Mouse (Mus musculus) midbrain, embryonic 16.5 days (tissue): ENCODE measurements around the gene Gm47283. TPM values are rescaled to one million over a fixed set of nuclear protein-coding genes. Genes with fewer than 3 reads are reported as not detected.
"Not testable (repeated sequence)": the region's sequence is repeated elsewhere in the genome, so short reads cannot be mapped to it uniquely, and the experiment has no call there.

Experiments used
- ATAC-seq: fragments of 200-750 bp; cut with Nextera tagmentation; 2 replicates; pipeline ENCODE4 v1.8.0; 2017; ENCODE audit warnings: moderate TSS enrichment
- H3K27ac ChIP-seq: fragments of 300-500 bp; sonication (generic); 2 replicates; pipeline ENCODE4 v1.5.1; 2014; ENCODE audit warnings: mild to moderate bottlenecking, low read length, mixed read lengths
- H3K27me3 ChIP-seq: fragments of 300-500 bp; sonication (generic); 2 replicates; pipeline ENCODE4 v1.6.1; 2014; ENCODE audit warnings: low read depth, low read length, mixed read lengths; ENCODE audit not compliant: control insufficient read depth, insufficient read depth
- H3K36me3 ChIP-seq: fragments of 300-500 bp; sonication (generic); 2 replicates; pipeline ENCODE4 v1.6.1; 2014; ENCODE audit warnings: mild to moderate bottlenecking, low read length, moderate library complexity, mixed read lengths; ENCODE audit not compliant: control insufficient read depth, insufficient read depth
- H3K4me1 ChIP-seq: fragments of 300-500 bp; sonication (generic); 2 replicates; pipeline ENCODE4 v1.6.1; 2014; ENCODE audit warnings: mild to moderate bottlenecking, low read length, mixed read lengths; ENCODE audit not compliant: control insufficient read depth, insufficient read depth
- H3K4me2 ChIP-seq: fragments of 300-500 bp; sonication (generic); 2 replicates; pipeline ENCODE4 v1.6.1; 2014; ENCODE audit warnings: mild to moderate bottlenecking, low read length, mixed read lengths
- H3K4me3 ChIP-seq: fragments of 300-500 bp; sonication (generic); 2 replicates; pipeline ENCODE4 v1.5.1; 2014; ENCODE audit warnings: low read depth, mild to moderate bottlenecking, low read length, moderate library complexity, mixed read lengths
- H3K9ac ChIP-seq: fragments of 300-500 bp; sonication (generic); 2 replicates; pipeline ENCODE4 v1.6.1; 2014; ENCODE audit warnings: low read depth, low read length, mixed read lengths
- H3K9me3 ChIP-seq: fragments of 300-500 bp; sonication (generic); replicated peaks from 2 replicates; pipeline ENCODE4 v1.6.1; 2014; ENCODE audit warnings: mild to moderate bottlenecking, low read length, mixed read lengths; ENCODE audit not compliant: control insufficient read depth, poor library complexity, severe bottlenecking
- WGBS: fragments of 180-500 bp; shearing (Covaris S2); extraction: QIAGEN DNeasy Blood & Tissue Kit; methylation state at CpG from one replicate; pipeline ENCODE4 v1.1.7; 2014; 5-methylcytosine and 5-hydroxymethylcytosine counted together
- polyA plus RNA-seq: library from polyadenylated mRNA; unstranded; fragments of >200 nt; fragmentation: Nextera tagmentation; extraction: Ambion mirVana; gene quantifications from 2 replicates; pipeline ENCODE4 v1.2.1, GENCODE M21; 2015

Gene Gm47283
- not detected in 2 replicates for polyA plus RNA-seq

DNA sequence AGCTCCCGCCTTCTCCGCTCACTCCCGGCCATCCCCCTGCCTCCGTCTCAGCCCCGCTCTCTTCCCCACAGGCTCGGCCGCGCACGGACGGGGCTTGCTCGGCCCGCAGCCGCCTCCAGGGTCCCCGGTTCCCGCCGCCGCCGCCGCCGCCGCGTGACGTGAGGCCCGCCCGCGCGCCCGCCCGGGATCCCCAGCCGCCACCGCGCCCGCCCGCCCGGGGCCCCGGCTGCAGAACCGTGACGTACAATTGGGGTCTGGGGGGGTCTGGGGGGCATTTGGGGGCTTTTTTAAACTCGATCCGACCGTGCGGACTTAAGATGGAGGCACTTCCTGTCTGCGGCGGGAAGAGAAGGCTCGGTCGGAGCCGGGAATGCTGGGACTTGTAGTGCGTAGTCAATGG is at the start of gene Gm47283:
Gene Gm47283 (plus strand): TSS at position 301 of the 400 bp plus-strand sequence.
- H3K36me3 ChIP-seq, H3K9ac ChIP-seq, H3K27me3 ChIP-seq, H3K9me3 ChIP-seq, H3K4me1 ChIP-seq, H3K27ac ChIP-seq, H3K4me2 ChIP-seq, ATAC-seq, H3K4me3 ChIP-seq: not testable (repeated sequence)
- WGBS, result no CpG with 5 or more reads among the region's 48 CpGs

- peaks cover 23% of the 10 kb centered on the region for H3K9me3 ChIP-seq
- not testable (repeated sequence) for ATAC-seq, H3K9ac ChIP-seq, H3K27me3 ChIP-seq, H3K27ac ChIP-seq, H3K4me2 ChIP-seq, H3K4me1 ChIP-seq, H3K36me3 ChIP-seq, H3K4me3 ChIP-seq
- WGBS, result 81% methylated on average over 5 of the region's 5 CpGs
These were observed 49.2 kb upstream of the Gm47283 start for GRCm38 (mm10) chrY:90735181-90735895.

DNA sequence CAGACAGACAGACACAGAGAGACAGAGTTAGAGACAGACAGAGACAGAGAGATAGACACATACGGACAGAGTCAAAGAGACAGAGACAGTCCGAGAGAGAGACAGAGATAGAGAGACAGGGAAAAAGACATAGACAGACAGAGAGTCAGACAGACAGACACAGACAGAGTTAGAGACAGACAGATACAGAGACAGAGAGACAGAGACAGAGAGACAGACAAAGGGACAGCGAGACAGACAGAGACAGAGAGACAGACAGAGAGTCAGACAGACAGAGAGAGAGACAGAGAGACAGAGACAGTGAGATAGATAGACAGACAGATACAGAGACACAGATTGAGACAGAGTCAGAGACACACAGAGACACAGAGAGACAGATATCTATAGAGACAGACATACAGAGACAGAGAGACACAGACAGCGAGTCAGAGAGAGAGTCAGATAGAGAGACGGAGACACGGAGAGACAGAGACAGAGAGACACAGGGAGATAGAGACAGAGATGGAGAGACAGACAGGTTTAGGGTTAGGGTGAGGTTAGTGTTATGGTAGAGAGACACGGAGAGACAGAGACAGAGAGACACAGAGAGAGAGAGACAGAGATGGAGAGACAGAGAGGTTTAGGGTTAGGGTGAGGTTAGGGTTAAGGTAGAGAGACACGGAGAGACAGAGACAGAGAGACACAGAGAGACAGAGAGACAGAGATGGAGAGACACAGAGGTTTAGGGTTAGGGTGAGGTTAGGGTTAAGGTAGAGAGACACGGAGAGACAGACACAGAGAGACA is 48.1 kb upstream of the Gm47283 start:
- not testable (repeated sequence) for H3K27ac ChIP-seq, H3K4me2 ChIP-seq, H3K4me3 ChIP-seq, ATAC-seq, H3K27me3 ChIP-seq, H3K9ac ChIP-seq, H3K4me1 ChIP-seq
- WGBS, result 89% methylated on average over 6 of the region's 9 CpGs
- H3K9me3 ChIP-seq, result peaks cover 30% of the 10 kb centered on the region
- H3K36me3 ChIP-seq, result peaks cover 10% of the 10 kb centered on the region

GRCm38 (mm10) chrY:90737606-90738430 is 46.7 kb upstream of the Gm47283 start:
- Histone ChIP-seq H3K27ac (no peak overlapping the region), H3K4me2 (no peak overlapping the region), H3K9me3 (peaks cover 40% of the 10 kb centered on the region), H3K36me3 (peaks cover 17% of the 10 kb centered on the region), H3K4me1 (no peaks in the 10 kb centered on the region), H3K4me3 (no peak overlapping the region), H3K9ac (no peak overlapping the region), H3K27me3 (no peaks in the 10 kb centered on the region)
- 54% methylated on average over 4 of the region's 7 CpGs for WGBS
- ATAC-seq, result no peak

DNA sequence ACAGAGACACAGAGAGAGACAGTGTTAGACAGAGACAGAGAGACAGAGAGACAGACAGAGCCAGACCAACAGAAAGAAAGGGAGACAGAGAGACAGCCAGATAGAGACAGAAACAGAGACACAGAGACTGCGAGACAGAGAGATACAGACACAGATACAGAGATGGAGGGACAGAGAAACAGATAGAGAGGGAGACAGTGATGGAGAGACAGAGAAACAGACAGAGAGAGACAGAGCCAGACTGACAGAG is 46.2 kb upstream of the Gm47283 start:
- Histone ChIP-seq H3K4me3 (no peak overlapping the region), H3K27ac (no peak overlapping the region), H3K9ac (no peak overlapping the region), H3K4me1 (no peaks in the 10 kb centered on the region), H3K9me3 (peaks cover 41% of the 10 kb centered on the region), H3K36me3 (peaks cover 17% of the 10 kb centered on the region), H3K27me3 (no peaks in the 10 kb centered on the region), H3K4me2 (no peak overlapping the region)
- ATAC-seq, result no peak
- WGBS, result 87% methylated on average over 1 of the region's 1 CpGs

GRCm38 (mm10) chrY:90738841-90739530 is 45.6 kb upstream of the Gm47283 start:
- not testable (repeated sequence) for H3K27me3 ChIP-seq, H3K4me3 ChIP-seq, H3K27ac ChIP-seq, H3K4me2 ChIP-seq, ATAC-seq, H3K4me1 ChIP-seq, H3K9ac ChIP-seq
- WGBS, result 75% methylated on average over 28 of the region's 28 CpGs
- peaks cover 41% of the 10 kb centered on the region for H3K9me3 ChIP-seq
- peaks cover 17% of the 10 kb centered on the region for H3K36me3 ChIP-seq

GRCm38 (mm10) chrY:90739531-90740012 is 45.0 kb upstream of the Gm47283 start:
- H3K27ac ChIP-seq, H3K27me3 ChIP-seq, H3K4me2 ChIP-seq, H3K9ac ChIP-seq, H3K4me1 ChIP-seq, ATAC-seq, H3K4me3 ChIP-seq: not testable (repeated sequence)
- H3K9me3 ChIP-seq, result peaks cover 40% of the 10 kb centered on the region
- WGBS, result 51% methylated on average over 11 of the region's 11 CpGs
- H3K36me3 ChIP-seq, result peaks cover 17% of the 10 kb centered on the region

GRCm38 (mm10) chrY:90740013-90740561 is 44.5 kb upstream of the Gm47283 start:
- Histone ChIP-seq H3K27me3 (no peaks in the 10 kb centered on the region), H3K4me2 (no peak overlapping the region), H3K9ac (no peak overlapping the region), H3K36me3 (peaks cover 17% of the 10 kb centered on the region), H3K4me1 (no peaks in the 10 kb centered on the region), H3K4me3 (no peak overlapping the region), H3K27ac (no peak overlapping the region), H3K9me3 (peaks cover 40% of the 10 kb centered on the region)
- 47% methylated on average over 14 of the region's 14 CpGs for WGBS
- no peak for ATAC-seq
